In genomic region chr6:125164672-125165327, GRCm38 (mm10) we compare ENCODE assay signal across 7 mouse cellular contexts. TPM values are rescaled to one million over a fixed set of nuclear protein-coding genes. Genes with fewer than 3 reads are reported as not detected.
A peak's percentile ranks its signal among the peaks of the same experiment; 100 is the strongest.
DNase-seq lines count a peak whose midpoint lies in the region; ATAC-seq and TF ChIP-seq lines count a peak whose summit lies in the region.

No protein-coding gene starts in this region.

- no peaks in the 10 kb centered on the region for H3K27me3 ChIP-seq in forebrain, embryonic 13.5 days
- no peaks in the 10 kb centered on the region for H3K27me3 ChIP-seq in hindbrain, embryonic 11.5 days (ENCODE audit: control insufficient read depth, insufficient read depth, low read length)

- peaks cover 70% of the 10 kb centered on the region for H3K36me3 ChIP-seq in forebrain, embryonic 13.5 days (ENCODE audit: poor library complexity, severe bottlenecking)
- peaks cover 10% of the 10 kb centered on the region for H3K36me3 ChIP-seq in hindbrain, embryonic 11.5 days (ENCODE audit: control insufficient read depth, insufficient read depth, low read length)

- 0% methylated on average over 39 of the region's 39 CpGs for WGBS in forebrain, embryonic 13.5 days
- under 1% methylated on average over 39 of the region's 39 CpGs for WGBS in hindbrain, embryonic 11.5 days

- H3K4me1 ChIP-seq in forebrain, embryonic 13.5 days = peaks cover 64% of the 10 kb centered on the region
- H3K4me1 ChIP-seq in hindbrain, embryonic 11.5 days (replicated peaks; ENCODE audit: control insufficient read depth, insufficient read depth, low read length) = peaks cover 26% of the 10 kb centered on the region

- H3K9me3 ChIP-seq in forebrain, embryonic 13.5 days (replicated peaks) = no peaks in the 10 kb centered on the region
- no peaks in the 10 kb centered on the region for H3K9me3 ChIP-seq in hindbrain, embryonic 11.5 days (ENCODE audit: control insufficient read depth, low read length)

- peak overlapping the region; percentile 96 for H3K4me3 ChIP-seq in forebrain, embryonic 13.5 days
- H3K4me3 ChIP-seq in hindbrain, embryonic 11.5 days (ENCODE audit: low read depth, low read length) = peak overlapping the region; percentile 94

- peak; percentile 39 for ATAC-seq in forebrain, embryonic 13.5 days
- ATAC-seq in hindbrain, embryonic 11.5 days (ENCODE audit: low FRiP score) = peak; percentile 48
- peak; percentile 2; the same call in 1 of the 2 replicates for ATAC-seq in megakaryocyte-erythroid progenitor cell, adult 5-6 weeks (replicated peaks; ENCODE audit: low FRiP score, low TSS enrichment, poor library complexity, severe bottlenecking)

- TF ChIP-seq POLR2A in brain, embryonic 14.5 days (IDR thresholded peaks at IDR 0.05; ENCODE audit: borderline replicate concordance, extremely low read depth, insufficient read depth, insufficient read length, poor library complexity, severe bottlenecking) = no peak; the same call in 1 of the 2 replicates

- intact Hi-C loops in left cerebral cortex, postnatal 36 days (cut with DNase I) = loop anchor here (1.0 to 5.0 kb wide), 3 partner anchors 19 to 107 kb away; partner anchors contain the start of genes Chd4 and Iffo1

- peak; percentile 87 for DNase-seq in Muller cell, postnatal 12 days (ENCODE audit: inconsistent ontology term)
- DNase-seq in brain, embryonic 14.5 days (ENCODE audit: low read depth) = peak; percentile 87
- peak; percentile 88 for DNase-seq in hindbrain, embryonic 11.5 days (ENCODE audit: low spot score)
- DNase-seq in left cerebral cortex, postnatal 36 days (ENCODE audit: low spot score in 2 of 2) = peak; percentile 53 to 59
- DNase-seq in spleen, postnatal 36 days (ENCODE audit: low spot score in 2 of 2) = peak; percentile 47 to 63

- H3K27ac ChIP-seq in forebrain, embryonic 13.5 days = peak overlapping the region; percentile 89
- H3K27ac ChIP-seq in hindbrain, embryonic 11.5 days (ENCODE audit: low read depth, low read length) = peak overlapping the region; percentile 91

- H3K9ac ChIP-seq in forebrain, embryonic 13.5 days = peak overlapping the region; percentile 99
- peak overlapping the region; percentile 98 for H3K9ac ChIP-seq in hindbrain, embryonic 11.5 days (ENCODE audit: low read depth, low read length)

- no peak for TF ChIP-seq CTCF in brain, embryonic 14.5 days (IDR thresholded peaks at IDR 0.05; ENCODE audit: borderline replicate concordance, extremely low read depth, insufficient read depth, insufficient read length)

- peak overlapping the region; percentile 98 for H3K4me2 ChIP-seq in forebrain, embryonic 13.5 days
- H3K4me2 ChIP-seq in hindbrain, embryonic 11.5 days (replicated peaks; ENCODE audit: low read depth, low read length) = peak overlapping the region; percentile 95

RNA-seq across cellular contexts. Expression of gene Gapdh, which starts 1.5 kb away (rescaled TPM):
- polyA plus RNA-seq in brain, embryonic 14.5 days (2012; rRNA removed) = 2,343 and 3,527 TPM in 2 replicates
- 1,974 and 2,008 TPM in 2 replicates for polyA plus RNA-seq in forebrain, embryonic 13.5 days (2015; fragmentation: Nextera tagmentation; extraction: Ambion mirVana)
- polyA plus RNA-seq in hindbrain, embryonic 11.5 days (2014; fragmentation: Nextera tagmentation; extraction: Ambion mirVana) = 2,070 and 2,095 TPM in 2 replicates
- total RNA-seq in left cerebral cortex, postnatal 36 days (2021) = 1,000 to 10,000 TPM; 2,336 to 2,609 TPM
- total RNA-seq in megakaryocyte-erythroid progenitor cell, adult 5-6 weeks (2014; fragmentation: Nextera tagmentation) = 900 and 1,346 TPM in 2 replicates
- 535 and 806 TPM in 2 replicates for total RNA-seq in megakaryocyte-erythroid progenitor cell, adult 5-6 weeks (2017)

RNA-seq across cellular contexts. Expression of gene Iffo1, which starts 19.8 kb away (rescaled TPM):
- polyA plus RNA-seq in brain, embryonic 14.5 days (2012; rRNA removed) = 29.9 TPM in 2 replicates
- polyA plus RNA-seq in forebrain, embryonic 13.5 days (2015; fragmentation: Nextera tagmentation; extraction: Ambion mirVana) = 11.9 and 14.4 TPM in 2 replicates
- 10.3 and 10.4 TPM in 2 replicates for polyA plus RNA-seq in hindbrain, embryonic 11.5 days (2014; fragmentation: Nextera tagmentation; extraction: Ambion mirVana)
- total RNA-seq in left cerebral cortex, postnatal 36 days (2021) = 10 to 100 TPM; 63.0 to 67.2 TPM
- total RNA-seq in megakaryocyte-erythroid progenitor cell, adult 5-6 weeks (2014; fragmentation: Nextera tagmentation) = 18.3 and 22.7 TPM in 2 replicates
- total RNA-seq in megakaryocyte-erythroid progenitor cell, adult 5-6 weeks (2017) = 10.3 and 12.8 TPM in 2 replicates

RNA-seq across cellular contexts. Expression of gene Ncapd2, which starts 26.7 kb away (rescaled TPM):
- polyA plus RNA-seq in brain, embryonic 14.5 days (2012; rRNA removed) = 169 and 213 TPM in 2 replicates
- polyA plus RNA-seq in forebrain, embryonic 13.5 days (2015; fragmentation: Nextera tagmentation; extraction: Ambion mirVana) = 146 and 153 TPM in 2 replicates
- 109 and 110 TPM in 2 replicates for polyA plus RNA-seq in hindbrain, embryonic 11.5 days (2014; fragmentation: Nextera tagmentation; extraction: Ambion mirVana)
- total RNA-seq in left cerebral cortex, postnatal 36 days (2021) = 10 to 100 TPM; 24.2 to 30.2 TPM
- 285 and 384 TPM in 2 replicates for total RNA-seq in megakaryocyte-erythroid progenitor cell, adult 5-6 weeks (2014; fragmentation: Nextera tagmentation)
- total RNA-seq in megakaryocyte-erythroid progenitor cell, adult 5-6 weeks (2017) = 186 and 262 TPM in 2 replicates

RNA-seq across cellular contexts. Expression of gene Mrpl51, which starts 26.8 kb away (rescaled TPM):
- polyA plus RNA-seq in brain, embryonic 14.5 days (2012; rRNA removed) = 48.9 and 54.4 TPM in 2 replicates
- polyA plus RNA-seq in forebrain, embryonic 13.5 days (2015; fragmentation: Nextera tagmentation; extraction: Ambion mirVana) = 193 and 202 TPM in 2 replicates
- polyA plus RNA-seq in hindbrain, embryonic 11.5 days (2014; fragmentation: Nextera tagmentation; extraction: Ambion mirVana) = 184 and 189 TPM in 2 replicates
- 10 to 100 TPM; 63.3 to 66.1 TPM for total RNA-seq in left cerebral cortex, postnatal 36 days (2021)
- total RNA-seq in megakaryocyte-erythroid progenitor cell, adult 5-6 weeks (2014; fragmentation: Nextera tagmentation) = 163 and 194 TPM in 2 replicates
- total RNA-seq in megakaryocyte-erythroid progenitor cell, adult 5-6 weeks (2017) = 120 and 151 TPM in 2 replicates

RNA-seq across cellular contexts. Expression of gene Nop2, which starts 33.1 kb away (rescaled TPM):
- polyA plus RNA-seq in brain, embryonic 14.5 days (2012; rRNA removed) = 32.6 and 34.6 TPM in 2 replicates
- polyA plus RNA-seq in forebrain, embryonic 13.5 days (2015; fragmentation: Nextera tagmentation; extraction: Ambion mirVana) = 49.1 and 58.3 TPM in 2 replicates
- polyA plus RNA-seq in hindbrain, embryonic 11.5 days (2014; fragmentation: Nextera tagmentation; extraction: Ambion mirVana) = 45.3 and 58.8 TPM in 2 replicates
- total RNA-seq in left cerebral cortex, postnatal 36 days (2021) = 10 to 100 TPM; 26.4 to 26.6 TPM
- total RNA-seq in megakaryocyte-erythroid progenitor cell, adult 5-6 weeks (2014; fragmentation: Nextera tagmentation) = 92.2 and 114 TPM in 2 replicates
- total RNA-seq in megakaryocyte-erythroid progenitor cell, adult 5-6 weeks (2017) = 108 and 125 TPM in 2 replicates

Comparison
In these comparisons a context has a peak if more than half of its experiments do, and no peak if none do; other contexts are left out.
1. Peak in every context shown above with its lines: DNase-seq, ATAC-seq, H3K4me3 ChIP-seq and H3K27ac ChIP-seq.